7 mouse cellular contexts compared by ENCODE assay signal in genomic region chr11:107026554-107027430, GRCm38 (mm10). TPM values are rescaled to one million over a fixed set of nuclear protein-coding genes. Genes with fewer than 3 reads are reported as not detected.
DNase-seq lines count a peak whose midpoint lies in the region; ATAC-seq and TF ChIP-seq lines count a peak whose summit lies in the region.

No protein-coding gene starts in this region.

- DNase-seq in 3T3-L1 (ENCODE audit: low read depth, low spot score) (peak; percentile 43), CH12.LX (ENCODE audit: extremely low read depth) (peak; percentile 57)
- DNase-seq in forebrain, embryonic 14.5 days (ENCODE audit: low spot score), result no peak
- no peak for DNase-seq in liver, embryonic 13.5 days
- no peak for DNase-seq in adrenal gland, postnatal 4 days (ENCODE audit: low spot score in 2 of 2)
- DNase-seq in kidney, postnatal 4 days, result no peak

- no peak for TF ChIP-seq RAD21 in CH12.LX (IDR thresholded peaks at IDR 0.05; ENCODE audit: low read depth, low read length)

- H3K79me2 ChIP-seq in CH12.LX (replicated peaks; ENCODE audit: control insufficient read depth, extremely low read depth, insufficient read depth, poor library complexity, severe bottlenecking), result no peaks in the 10 kb centered on the region

- H3K27me3 ChIP-seq in CH12.LX (replicated peaks), result peaks cover 32% of the 10 kb centered on the region
- H3K27me3 ChIP-seq in forebrain, embryonic 14.5 days (replicated peaks; ENCODE audit: control insufficient read depth, insufficient read depth, low read length), result no peaks in the 10 kb centered on the region
- H3K27me3 ChIP-seq in liver, embryonic 13.5 days, result peaks cover 75% of the 10 kb centered on the region
- no peaks in the 10 kb centered on the region for H3K27me3 ChIP-seq in stomach, embryonic 16.5 days (ENCODE audit: control insufficient read depth, insufficient read depth, low read length)

- no peak for ATAC-seq in forebrain, embryonic 14.5 days
- no peak for ATAC-seq in liver, embryonic 13.5 days (ENCODE audit: low read depth)
- no peak for ATAC-seq in stomach, embryonic 16.5 days (ENCODE audit: insufficient read depth, low FRiP score)

- peaks cover 0 to 2% of the 10 kb centered on the region in 2 experiments for H3K36me3 ChIP-seq in CH12.LX (replicated peaks in 1 of 2; ENCODE audit: control insufficient read depth in 1 of 2, insufficient read depth in 1 of 2, low read length in 1 of 2)
- no peaks in the 10 kb centered on the region for H3K36me3 ChIP-seq in forebrain, embryonic 14.5 days (ENCODE audit: control insufficient read depth, insufficient read depth, low read length)
- H3K36me3 ChIP-seq in liver, embryonic 13.5 days, result no peaks in the 10 kb centered on the region
- no peaks in the 10 kb centered on the region for H3K36me3 ChIP-seq in stomach, embryonic 16.5 days (ENCODE audit: control insufficient read depth, insufficient read depth, low read length)

- H3K4me2 ChIP-seq in CH12.LX (ENCODE audit: insufficient read depth, low read depth, poor library complexity, severe bottlenecking), result peak overlapping the region; percentile 97
- H3K4me2 ChIP-seq in forebrain, embryonic 14.5 days (ENCODE audit: low read length), result peak overlapping the region; percentile 81
- H3K4me2 ChIP-seq in liver, embryonic 13.5 days, result peak overlapping the region; percentile 91
- peak overlapping the region; percentile 98 for H3K4me2 ChIP-seq in stomach, embryonic 16.5 days (ENCODE audit: low read depth, low read length)

- no peak for TF ChIP-seq CTCF in CH12.LX (conservative IDR thresholded peaks at IDR 0.05 in 1 of 2, IDR thresholded peaks at IDR 0.05 in 1 of 2; ENCODE audit: low read depth in 2 of 2, low read length in 2 of 2)

- WGBS in forebrain, embryonic 14.5 days, result 11% methylated on average over 12 of the region's 12 CpGs
- 6% methylated on average over 12 of the region's 12 CpGs for WGBS in liver, embryonic 13.5 days (ENCODE audit: insufficient replicate concordance)
- WGBS in stomach, embryonic 16.5 days, result 6% methylated on average over 12 of the region's 12 CpGs

- H3K4me1 ChIP-seq in CH12.LX (ENCODE audit: control insufficient read depth in 1 of 2, insufficient read depth in 2 of 2), result peaks cover 4 to 26% of the 10 kb centered on the region in 2 experiments; a peak in 3 of 4 replicates
- H3K4me1 ChIP-seq in forebrain, embryonic 14.5 days (ENCODE audit: control insufficient read depth, insufficient read depth, low read length), result peaks cover 11% of the 10 kb centered on the region
- H3K4me1 ChIP-seq in liver, embryonic 13.5 days (replicated peaks), result peaks cover 48% of the 10 kb centered on the region
- H3K4me1 ChIP-seq in stomach, embryonic 16.5 days (ENCODE audit: control insufficient read depth, insufficient read depth, low read length), result peaks cover 21% of the 10 kb centered on the region

- H3K9ac ChIP-seq in CH12.LX (ENCODE audit: insufficient read depth, low read depth), result peak overlapping the region; percentile 77; the same call in 1 of the 2 replicates
- no peak overlapping the region for H3K9ac ChIP-seq in forebrain, embryonic 14.5 days (ENCODE audit: low read length)
- peak overlapping the region; percentile 81 for H3K9ac ChIP-seq in liver, embryonic 13.5 days
- H3K9ac ChIP-seq in stomach, embryonic 16.5 days (ENCODE audit: low read length), result peak overlapping the region; percentile 82

- no peak overlapping the region for H3K27ac ChIP-seq in CH12.LX (ENCODE audit: insufficient read depth, low read depth)
- no peak overlapping the region for H3K27ac ChIP-seq in forebrain, embryonic 14.5 days (ENCODE audit: low read depth, low read length)
- no peak overlapping the region for H3K27ac ChIP-seq in liver, embryonic 13.5 days
- peak overlapping the region; percentile 16; the same call in 1 of the 2 replicates for H3K27ac ChIP-seq in stomach, embryonic 16.5 days (ENCODE audit: low read length)

- no peak for TF ChIP-seq POLR2A in CH12.LX (IDR thresholded peaks at IDR 0.05; ENCODE audit: low read depth, low read length)

- TF ChIP-seq EP300 in CH12.LX (IDR thresholded peaks at IDR 0.05; ENCODE audit: low read length), result no peak

- dilution Hi-C loops in CH12.LX (cut with MboI; ENCODE audit: extremely low pct_ligation_motif_present, extremely low pct_unique_long_range_greater_than_20kb, low sequenced_read_pairs), result no loop called here

- H3K9me3 ChIP-seq in CH12.LX (replicated peaks; ENCODE audit: low read length), result no peaks in the 10 kb centered on the region
- no peaks in the 10 kb centered on the region for H3K9me3 ChIP-seq in forebrain, embryonic 14.5 days (replicated peaks; ENCODE audit: control insufficient read depth, low read length)
- H3K9me3 ChIP-seq in liver, embryonic 13.5 days (replicated peaks), result no peaks in the 10 kb centered on the region
- H3K9me3 ChIP-seq in stomach, embryonic 16.5 days (replicated peaks; ENCODE audit: control insufficient read depth, low read length), result no peaks in the 10 kb centered on the region

- in situ Hi-C loops in CH12.LX (cut with MboI; ENCODE audit: low pct_ligation_motif_present, low pct_unique_long_range_greater_than_20kb, low sequenced_read_pairs), result no loop called here

- H3K4me3 ChIP-seq in CH12.LX (replicated peaks in 1 of 3; ENCODE audit: low read depth in 2 of 3, low read length in 2 of 3, poor library complexity in 1 of 3), result peak overlapping the region; percentile 66 to 83 (median 72)
- H3K4me3 ChIP-seq in forebrain, embryonic 14.5 days (ENCODE audit: low read depth, low read length), result peak overlapping the region; percentile 53
- H3K4me3 ChIP-seq in liver, embryonic 13.5 days (replicated peaks), result peak overlapping the region; percentile 74
- H3K4me3 ChIP-seq in stomach, embryonic 16.5 days (replicated peaks; ENCODE audit: low read length), result peak overlapping the region; percentile 69

TF ChIP-seq in CH12.LX, 34 proteins besides CTCF, POLR2A, EP300 and RAD21:
- TF ChIP-seq JUN (IDR thresholded peaks at IDR 0.05; ENCODE audit: insufficient read depth, low read depth, low read length), result no peak
- TF ChIP-seq SIN3A (IDR thresholded peaks at IDR 0.05; ENCODE audit: low read length), result 0 out of 2 replicates have a peak, but pooled peaks have one; percentile 42
- TF ChIP-seq JUND (conservative IDR thresholded peaks at IDR 0.05; ENCODE audit: low read depth, low read length), result peak; percentile 71
- TF ChIP-seq CHD2 (IDR thresholded peaks at IDR 0.05; ENCODE audit: low read length), result no peak
- peak; percentile 58 for TF ChIP-seq IRF4 (IDR thresholded peaks at IDR 0.05; ENCODE audit: low read depth, low read length)
- no peak for TF ChIP-seq ZNF384 (IDR thresholded peaks at IDR 0.05; ENCODE audit: low read depth, low read length)
- 0 out of 2 replicates have a peak, but pooled peaks have one; percentile 12 for TF ChIP-seq MAX (IDR thresholded peaks at IDR 0.05; ENCODE audit: low read length)
- TF ChIP-seq MAZ (IDR thresholded peaks at IDR 0.05; ENCODE audit: low read depth, low read length), result no peak
- TF ChIP-seq MYC (IDR thresholded peaks at IDR 0.05; ENCODE audit: low read depth, low read length), result no peak
- TF ChIP-seq TCF12 (IDR thresholded peaks at IDR 0.05; ENCODE audit: low read depth, low read length), result 0 out of 2 replicates have a peak, but pooled peaks have one; percentile 40
- TF ChIP-seq USF2 (conservative IDR thresholded peaks at IDR 0.05; ENCODE audit: low read depth, low read length), result no peak
- TF ChIP-seq UBTF (IDR thresholded peaks at IDR 0.05; ENCODE audit: low read depth, low read length), result no peak
- 0 out of 2 replicates have a peak, but pooled peaks have one; percentile 19 for TF ChIP-seq NRF1 (IDR thresholded peaks at IDR 0.05; ENCODE audit: low read depth, low read length)
- TF ChIP-seq TBP (conservative IDR thresholded peaks at IDR 0.05; ENCODE audit: low read depth, low read length), result no peak

RNA-seq across cellular contexts. Expression of gene 1810010H24Rik, which starts 1.3 kb away (rescaled TPM):
- 0.29 and 1.1 TPM in 2 replicates for total RNA-seq in CH12.LX (2012; rRNA removed)
- 0.82 and 1.7 TPM in 2 replicates for total RNA-seq in CH12.LX (2014; rRNA removed)
- polyA plus RNA-seq in CH12.LX (2012; ENCODE audit: insufficient read length, low read depth), result 0.53 and 0.83 TPM in 2 replicates
- 4.1 and 4.6 TPM in 2 replicates for polyA plus RNA-seq in forebrain, embryonic 14.5 days (2014; fragmentation: Nextera tagmentation; extraction: Ambion mirVana)
- polyA plus RNA-seq in liver, embryonic 13.5 days (2015; fragmentation: Nextera tagmentation; extraction: Ambion mirVana), result 1.1 TPM in 2 replicates
- 2.0 TPM in 2 replicates for polyA plus RNA-seq in stomach, embryonic 16.5 days (2015; fragmentation: Nextera tagmentation; extraction: Ambion mirVana)
- total RNA-seq in adrenal gland, postnatal 4 days (2021), result 1 to 10 TPM; 3.2 to 6.3 TPM

RNA-seq across cellular contexts. Expression of gene Kpna2, which starts 27.5 kb away (rescaled TPM):
- total RNA-seq in CH12.LX (2012; rRNA removed) (327 and 495 TPM in 2 replicates), CH12.LX (2014; rRNA removed) (734 and 759 TPM in 2 replicates)
- polyA plus RNA-seq in CH12.LX (2012; ENCODE audit: insufficient read length, low read depth), result 536 and 582 TPM in 2 replicates
- polyA plus RNA-seq in forebrain, embryonic 14.5 days (2014; fragmentation: Nextera tagmentation; extraction: Ambion mirVana), result 335 and 390 TPM in 2 replicates
- polyA plus RNA-seq in liver, embryonic 13.5 days (2015; fragmentation: Nextera tagmentation; extraction: Ambion mirVana), result 325 and 361 TPM in 2 replicates
- polyA plus RNA-seq in stomach, embryonic 16.5 days (2015; fragmentation: Nextera tagmentation; extraction: Ambion mirVana), result 297 and 327 TPM in 2 replicates
- total RNA-seq in adrenal gland, postnatal 4 days (2021), result 10 to 100 TPM; 52.5 to 54.6 TPM

Comparison
In these comparisons a context has a peak if more than half of its experiments do, and no peak if none do; other contexts are left out.
1. DNase-seq: peak in 3T3-L1 (single experiment) and CH12.LX (single experiment); none in forebrain, embryonic 14.5 days (single experiment), liver, embryonic 13.5 days (single experiment), adrenal gland, postnatal 4 days (0 of 2) and kidney, postnatal 4 days (0 of 2).
2. Peak in every context shown above with its lines, with median percentiles within 50 percentile points of each other: H3K4me2 ChIP-seq and H3K4me3 ChIP-seq.